Mouse (Mus musculus) CH12.LX (cell line): Measurements from ENCODE around the gene Igfbp5. TPM values are rescaled to one million over a fixed set of nuclear protein-coding genes. Genes with fewer than 3 reads are reported as not detected.

Experiments used
- DNase-seq: peaks from one replicate; pipeline ENCODE4 v3.0.0-alpha.2; 2013; ENCODE audit errors: extremely low read depth
- H3K27ac ChIP-seq: 2 replicates; pipeline ENCODE4 v1.5.1; 2012; ENCODE audit warnings: low read depth, mild to moderate bottlenecking, control low read depth, moderate library complexity; ENCODE audit not compliant: insufficient read depth
- H3K27me3 ChIP-seq: replicated peaks from 2 replicates; pipeline ENCODE3; 2012; ENCODE audit warnings: inconsistent platforms
- H3K36me3 ChIP-seq, 2 experiments: replicated peaks in 1 of 2; 2 replicates each; pipeline versions ENCODE3 to v1.6.1; 2012; ENCODE audit warnings: inconsistent platforms in 1 of 2, low read length in 1 of 2, mild to moderate bottlenecking in 1 of 2, mixed read lengths in 1 of 2, moderate library complexity in 1 of 2; ENCODE audit not compliant: control insufficient read depth in 1 of 2, insufficient read depth in 1 of 2
- H3K4me1 ChIP-seq, 2 experiments: 2 replicates each; pipeline ENCODE4 v1.6.1; 2012; ENCODE audit warnings: inconsistent platforms in 1 of 2, moderate library complexity in 1 of 2; ENCODE audit not compliant: insufficient read depth in 2 of 2, control insufficient read depth in 1 of 2
- H3K4me2 ChIP-seq: 2 replicates; pipeline ENCODE4 v1.6.1; 2012; ENCODE audit warnings: low read depth, mild to moderate bottlenecking, control low read depth; ENCODE audit not compliant: poor library complexity, insufficient read depth, severe bottlenecking
- H3K4me3 ChIP-seq, 3 experiments: fragments of 150-350 bp in 1 of 3; sonication (generic) in 1 of 3; replicated peaks in 1 of 3; 2 replicates each; pipeline versions ENCODE3 to v1.5.1; 2011 to 2012; ENCODE audit warnings: low read depth in 2 of 3, low read length in 2 of 3, mild to moderate bottlenecking in 2 of 3, moderate library complexity in 2 of 3, control low read depth in 1 of 3, improper control_type of control experiment in 1 of 3, inconsistent platforms in 1 of 3, mixed read lengths in 1 of 3; ENCODE audit not compliant: poor library complexity in 1 of 3
- H3K79me2 ChIP-seq: replicated peaks from 2 replicates; pipeline ENCODE4 v1.6.1; 2012; ENCODE audit warnings: mild to moderate bottlenecking, moderate library complexity; ENCODE audit not compliant: control insufficient read depth, poor library complexity, insufficient read depth, severe bottlenecking; ENCODE audit errors: extremely low read depth
- H3K9ac ChIP-seq: 2 replicates; pipeline ENCODE4 v1.6.1; 2012; ENCODE audit warnings: low read depth, mild to moderate bottlenecking, control low read depth, moderate library complexity; ENCODE audit not compliant: insufficient read depth
- H3K9me3 ChIP-seq: replicated peaks from 2 replicates; pipeline ENCODE3; 2012; ENCODE audit warnings: low read length, inconsistent platforms, mixed read lengths
- BHLHE40 ChIP-seq: IDR thresholded peaks from 2 replicates; pipeline ENCODE4 v1.6.1; 2011; ENCODE audit warnings: mild to moderate bottlenecking, low read depth, low read length, improper control_type of control experiment
- CHD2 ChIP-seq: IDR thresholded peaks from 2 replicates; pipeline ENCODE4 v1.6.1; 2011; ENCODE audit warnings: low read length, improper control_type of control experiment
- CTCF ChIP-seq, 2 experiments: IDR thresholded peaks in 1 of 2; conservative IDR thresholded peaks in 1 of 2; 2 replicates each; pipeline ENCODE4 v1.5.1; 2011 to 2012; ENCODE audit warnings: low read depth in 2 of 2, low read length in 2 of 2, improper control_type of control experiment in 1 of 2, inconsistent platforms in 1 of 2, mild to moderate bottlenecking in 1 of 2, moderate library complexity in 1 of 2
- E2F4 ChIP-seq: IDR thresholded peaks from 2 replicates; pipeline ENCODE4 v1.6.1; 2011; ENCODE audit warnings: low read depth, low read length, improper control_type of control experiment; ENCODE audit not compliant: insufficient replicate concordance
- ELF1 ChIP-seq: IDR thresholded peaks from 2 replicates; pipeline ENCODE4 v1.6.1; 2014; ENCODE audit warnings: low read depth, mild to moderate bottlenecking, inconsistent platforms, low read length, improper control_type of control experiment
- EP300 ChIP-seq: IDR thresholded peaks from 2 replicates; pipeline ENCODE4 v1.6.1; 2011; ENCODE audit warnings: low read length, improper control_type of control experiment
- ETS1 ChIP-seq: conservative IDR thresholded peaks from 2 replicates; pipeline ENCODE4 v1.6.1; 2012; ENCODE audit warnings: low read depth, mild to moderate bottlenecking, inconsistent platforms, low read length, improper control_type of control experiment, moderate library complexity
- HCFC1 ChIP-seq: IDR thresholded peaks from 2 replicates; pipeline ENCODE4 v1.6.1; 2012; ENCODE audit warnings: low read depth, mild to moderate bottlenecking, inconsistent platforms, low read length, improper control_type of control experiment
- IRF4 ChIP-seq: IDR thresholded peaks from 2 replicates; pipeline ENCODE4 v1.6.1; 2014; ENCODE audit warnings: low read depth, mild to moderate bottlenecking, inconsistent platforms, low read length, improper control_type of control experiment
- JUND ChIP-seq: conservative IDR thresholded peaks from 2 replicates; pipeline ENCODE4 v1.6.1; 2011; ENCODE audit warnings: low read depth, low read length, improper control_type of control experiment
- KAT2A ChIP-seq: IDR thresholded peaks from 2 replicates; pipeline ENCODE4 v1.6.1; 2012; ENCODE audit warnings: low read length, improper control_type of control experiment, inconsistent platforms; ENCODE audit not compliant: insufficient replicate concordance
- MAX ChIP-seq: IDR thresholded peaks from 2 replicates; pipeline ENCODE4 v1.6.1; 2011; ENCODE audit warnings: low read length, improper control_type of control experiment
- MAZ ChIP-seq: IDR thresholded peaks from 2 replicates; pipeline ENCODE4 v1.6.1; 2012; ENCODE audit warnings: low read depth, mild to moderate bottlenecking, inconsistent platforms, low read length, improper control_type of control experiment, moderate library complexity
- MXI1 ChIP-seq: IDR thresholded peaks from 2 replicates; pipeline ENCODE4 v1.6.1; 2011; ENCODE audit warnings: mild to moderate bottlenecking, low read depth, low read length, improper control_type of control experiment
- MYC ChIP-seq: IDR thresholded peaks from 2 replicates; pipeline ENCODE4 v1.6.1; 2011; ENCODE audit warnings: low read depth, mild to moderate bottlenecking, improper control_type of control experiment, low read length
- NELFE ChIP-seq: IDR thresholded peaks from 2 replicates; pipeline ENCODE4 v1.6.1; 2011; ENCODE audit warnings: low read depth, low read length, improper control_type of control experiment
- NRF1 ChIP-seq: IDR thresholded peaks from 2 replicates; pipeline ENCODE4 v1.6.1; 2014; ENCODE audit warnings: low read depth, mild to moderate bottlenecking, inconsistent platforms, low read length, improper control_type of control experiment, moderate library complexity
- POLR2A ChIP-seq: IDR thresholded peaks from 2 replicates; pipeline ENCODE4 v1.6.1; 2011; ENCODE audit warnings: low read depth, mild to moderate bottlenecking, improper control_type of control experiment, low read length
- RAD21 ChIP-seq: IDR thresholded peaks from 2 replicates; pipeline ENCODE4 v1.6.1; 2011; ENCODE audit warnings: low read depth, mild to moderate bottlenecking, low read length, improper control_type of control experiment, moderate library complexity
- RCOR1 ChIP-seq: conservative IDR thresholded peaks from 2 replicates; pipeline ENCODE4 v1.6.1; 2012; ENCODE audit warnings: low read depth, mild to moderate bottlenecking, inconsistent platforms, low read length, improper control_type of control experiment
- SIN3A ChIP-seq: IDR thresholded peaks from 2 replicates; pipeline ENCODE4 v1.6.1; 2012; ENCODE audit warnings: low read length, improper control_type of control experiment, inconsistent platforms
- SMC3 ChIP-seq: IDR thresholded peaks from 2 replicates; pipeline ENCODE4 v1.6.1; 2011; ENCODE audit warnings: low read depth, low read length, improper control_type of control experiment
- TBP ChIP-seq: conservative IDR thresholded peaks from 2 replicates; pipeline ENCODE4 v1.6.1; 2011; ENCODE audit warnings: low read depth, low read length, improper control_type of control experiment
- UBTF ChIP-seq: IDR thresholded peaks from 2 replicates; pipeline ENCODE4 v1.6.1; 2012; ENCODE audit warnings: low read depth, mild to moderate bottlenecking, inconsistent platforms, low read length, improper control_type of control experiment, moderate library complexity
- USF1 ChIP-seq: IDR thresholded peaks from 2 replicates; pipeline ENCODE4 v1.6.1; 2014; ENCODE audit warnings: low read depth, mild to moderate bottlenecking, inconsistent platforms, low read length, improper control_type of control experiment
- ZC3H11A ChIP-seq: IDR thresholded peaks from 2 replicates; pipeline ENCODE4 v1.6.1; 2012; ENCODE audit warnings: low read depth, mild to moderate bottlenecking, inconsistent platforms, low read length, improper control_type of control experiment
- ZKSCAN1 ChIP-seq: IDR thresholded peaks from 2 replicates; pipeline ENCODE4 v1.6.1; 2012; ENCODE audit warnings: low read depth, inconsistent platforms, low read length, improper control_type of control experiment, borderline replicate concordance
- ZMIZ1 ChIP-seq: IDR thresholded peaks from 2 replicates; pipeline ENCODE4 v1.6.1; 2012; ENCODE audit warnings: low read depth, mild to moderate bottlenecking, inconsistent platforms, low read length, improper control_type of control experiment
- ZNF384 ChIP-seq: IDR thresholded peaks from 2 replicates; pipeline ENCODE4 v1.6.1; 2012; ENCODE audit warnings: low read depth, low read length, improper control_type of control experiment, inconsistent platforms
- dilution Hi-C: fragments of 300-500 bp; cut with MboI; formaldehyde crosslinking; loops from 2 replicates; pipeline ENCODE4 v1.14.3; 2020; ENCODE audit warnings: low sequenced_read_pairs; ENCODE audit not compliant: extremely low pct_unique_long_range_greater_than_20kb, extremely low pct_ligation_motif_present
- in situ Hi-C: fragments of 300-500 bp; cut with MboI; formaldehyde crosslinking; loops from 3 replicates; pipeline ENCODE4 v1.14.3; 2019; ENCODE audit warnings: low sequenced_read_pairs, low pct_ligation_motif_present, low pct_unique_long_range_greater_than_20kb, mixed read lengths
- polyA plus RNA-seq: library from polyadenylated mRNA; unstranded; fragments of >175 nt; gene quantifications from 2 replicates; pipeline ENCODE4 v1.2.1, GENCODE M21; 2012; ENCODE audit warnings: low read depth; ENCODE audit not compliant: insufficient read length
- total RNA-seq, 2 experiments: library from RNA; depleted of rRNA; stranded (reverse); fragments of 300-350 nt in 1 of 2; fragments of >200 nt in 1 of 2; gene quantifications; 2 replicates each; pipeline ENCODE4 v1.2.3; 2012 to 2014

Igfbp5 gene
- total and polyA plus RNA-seq, 3 experiments, result 0.08 to 0.09 TPM; not detected in 1

DNA sequence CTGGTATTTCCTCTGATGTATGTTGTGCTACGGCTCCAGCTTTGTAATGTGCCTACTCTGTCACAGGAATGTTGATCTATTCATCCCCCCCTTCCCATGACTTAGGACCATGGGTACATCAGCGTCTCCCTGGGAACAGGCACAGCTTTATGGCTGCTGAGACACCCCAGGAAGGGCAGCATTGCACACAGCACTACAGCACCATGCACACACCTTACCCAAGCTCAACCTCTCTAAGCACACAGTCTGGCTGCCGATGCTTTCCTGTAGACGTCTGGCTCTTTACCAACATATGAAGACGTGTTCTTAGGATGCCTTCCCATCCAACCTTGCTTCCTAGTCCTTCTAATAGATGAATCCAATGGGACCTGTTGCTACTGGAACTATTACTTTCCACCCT lies 8.3 kb downstream of the Igfbp5 start:
- dilution Hi-C loops (no loop called here), in situ Hi-C loops (loop anchor here (10.0 to 25.0 kb wide), 2 partner anchors 279 to 408 kb away; partner anchors contain the start of gene Smarcal1)
- Histone ChIP-seq H3K36me3 (no peaks in the 10 kb centered on the region), H3K4me2 (no peak overlapping the region), H3K9ac (no peak overlapping the region), H3K9me3 (no peaks in the 10 kb centered on the region), H3K27me3 (peaks cover 38% of the 10 kb centered on the region), H3K4me3 (no peak overlapping the region), H3K4me1 (peaks cover 16 to 35% of the 10 kb centered on the region in 2 experiments), H3K27ac (no peak overlapping the region), H3K79me2 (no peaks in the 10 kb centered on the region)
- DNase-seq, result no peak
- TF ChIP-seq SIN3A (no peak), POLR2A (no peak), ZC3H11A (no peak), KAT2A (no peak), RCOR1 (no peak), NELFE (no peak), BHLHE40 (no peak), ELF1 (no peak), ZNF384 (no peak), NRF1 (no peak), E2F4 (no peak), UBTF (no peak), MAX (no peak), ZKSCAN1 (no peak), HCFC1 (no peak), USF1 (no peak), ETS1 (no peak), CHD2 (no peak)

DNA sequence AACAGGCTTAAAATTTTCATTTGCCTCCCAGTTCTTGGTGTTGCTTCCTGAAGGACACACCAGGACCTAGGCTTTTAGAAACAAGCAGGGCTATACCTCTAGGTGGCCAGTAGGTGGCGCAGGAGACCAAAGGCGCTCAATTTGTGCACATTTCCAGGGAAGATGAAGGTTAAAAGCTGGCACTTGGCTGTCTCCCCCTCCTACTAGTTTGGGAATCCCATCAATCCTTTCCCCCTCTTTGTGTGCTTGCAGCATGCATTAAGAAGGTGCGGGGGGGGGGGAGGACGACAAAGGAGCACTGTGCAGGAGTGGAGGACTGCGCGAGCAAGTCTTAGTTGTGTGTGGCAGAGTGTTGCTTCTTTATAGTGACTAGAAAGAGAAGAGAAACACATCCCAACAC lies 8.8 kb downstream of the Igfbp5 start:
- peak; percentile 62 for DNase-seq
- H3K4me3 ChIP-seq, result no peak overlapping the region
- no peak overlapping the region for H3K4me2 ChIP-seq
- peaks cover 42% of the 10 kb centered on the region for H3K27me3 ChIP-seq
- H3K36me3 ChIP-seq, result no peaks in the 10 kb centered on the region
- H3K27ac ChIP-seq, result no peak overlapping the region
- TF ChIP-seq TBP (no peak), MXI1 (no peak), SMC3 (peak; percentile 86), UBTF (no peak), MAX (no peak), MAZ (no peak), IRF4 (peak; percentile 24; the same call in 1 of the 2 replicates), CHD2 (no peak), ZMIZ1 (no peak), USF1 (no peak), NELFE (0 out of 2 replicates have a peak, but pooled peaks have one; percentile 29), SIN3A (no peak), RAD21 (peak; percentile 91), RCOR1 (no peak), MYC (no peak), HCFC1 (no peak), JUND (no peak), EP300 (no peak), CTCF (conservative IDR thresholded peaks at IDR 0.05 in 1 of 2, IDR thresholded peaks at IDR 0.05 in 1 of 2; ENCODE audit: low read depth in 2 of 2, low read length in 2 of 2) (peak; percentile 92 to 94), E2F4 (no peak), ZC3H11A (peak; percentile 28; the same call in 1 of the 2 replicates), ETS1 (no peak)
- dilution Hi-C loops, result no loop called here
- H3K4me1 ChIP-seq, result peaks cover 16 to 34% of the 10 kb centered on the region in 2 experiments
- H3K79me2 ChIP-seq, result no peaks in the 10 kb centered on the region
- no peak overlapping the region for H3K9ac ChIP-seq
- H3K9me3 ChIP-seq, result no peaks in the 10 kb centered on the region
- in situ Hi-C loops, result loop anchor here (10.0 to 25.0 kb wide), 2 partner anchors 279 to 409 kb away; partner anchors contain the start of gene Smarcal1
